Mouse (Mus musculus): ENCODE measurements around the gene Klf3. TPM values are rescaled to one million over a fixed set of nuclear protein-coding genes. Genes with fewer than 3 reads are reported as not detected.

Gene Klf3
- total RNA-seq, 2 experiments from 2014 or later: 25.7 to 27.3 TPM

DNA sequence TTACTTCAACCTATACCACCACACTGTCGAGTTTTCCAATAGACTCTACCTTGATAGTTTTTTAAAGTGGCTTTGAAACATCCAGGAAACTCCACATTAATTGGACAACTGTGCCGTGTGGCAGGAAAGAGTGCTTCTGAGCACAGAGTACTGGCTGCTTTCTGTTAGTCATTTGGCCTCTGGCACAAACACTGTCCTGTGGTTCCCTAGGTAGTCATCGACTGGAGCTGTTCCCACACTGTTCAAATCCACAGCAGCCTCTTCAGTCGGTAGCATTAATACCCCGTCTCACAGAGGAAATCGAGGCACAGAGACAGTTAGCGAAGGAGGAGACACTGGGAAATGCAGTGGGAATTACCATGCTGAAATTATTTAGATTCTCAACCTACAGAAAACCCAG, 22.3 kb downstream of the Klf3 start:
- DNase-seq (ENCODE audit: extremely low spot score in 1 of 2, low spot score in 2 of 2): no peak
- intact Hi-C loops (cut with DNase I): no loop called here

DNA sequence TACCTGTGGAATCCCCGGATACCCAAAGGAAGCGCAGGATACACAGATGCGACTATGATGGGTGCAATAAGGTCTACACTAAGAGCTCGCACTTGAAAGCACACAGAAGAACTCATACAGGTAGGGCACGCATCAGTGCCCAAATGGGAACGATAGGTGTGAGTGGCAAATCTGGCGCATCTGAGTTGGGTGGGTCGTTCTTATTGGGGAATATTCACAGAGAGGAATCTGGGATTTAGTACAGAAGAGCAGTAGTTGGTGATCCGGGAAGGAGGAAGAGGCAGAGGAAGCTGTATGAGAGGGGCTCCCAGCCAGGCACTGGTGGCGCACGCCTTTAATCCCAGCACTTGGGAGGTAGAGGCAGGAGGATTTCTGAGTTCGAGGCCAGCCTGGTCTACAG, 24.0 kb downstream of the Klf3 start:
- no peak for DNase-seq (ENCODE audit: extremely low spot score in 1 of 2, low spot score in 2 of 2)
- intact Hi-C loops (cut with DNase I): no loop called here

DNA sequence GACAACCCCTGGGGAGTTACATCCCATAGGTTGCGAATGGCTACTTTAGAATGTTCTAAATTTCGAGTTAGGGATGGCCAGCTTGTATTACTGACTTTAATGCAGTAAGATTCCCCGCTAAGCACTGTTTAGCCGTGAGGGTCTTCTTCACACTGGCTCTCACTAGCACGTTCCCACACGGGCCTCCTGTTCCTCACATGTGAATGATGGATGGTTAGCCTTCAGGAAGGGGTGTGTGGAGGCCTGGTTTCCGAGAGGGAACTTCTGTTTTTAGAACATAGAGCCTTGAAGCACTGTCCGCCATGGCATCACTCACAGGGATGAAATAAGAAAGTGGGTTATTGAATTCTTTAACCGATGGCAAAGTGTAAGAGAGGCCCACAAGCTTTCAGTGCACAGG, 25.1 kb downstream of the Klf3 start:
- intact Hi-C loops (cut with DNase I): no loop called here
- DNase-seq (ENCODE audit: extremely low spot score in 1 of 2, low spot score in 2 of 2): no peak

DNA sequence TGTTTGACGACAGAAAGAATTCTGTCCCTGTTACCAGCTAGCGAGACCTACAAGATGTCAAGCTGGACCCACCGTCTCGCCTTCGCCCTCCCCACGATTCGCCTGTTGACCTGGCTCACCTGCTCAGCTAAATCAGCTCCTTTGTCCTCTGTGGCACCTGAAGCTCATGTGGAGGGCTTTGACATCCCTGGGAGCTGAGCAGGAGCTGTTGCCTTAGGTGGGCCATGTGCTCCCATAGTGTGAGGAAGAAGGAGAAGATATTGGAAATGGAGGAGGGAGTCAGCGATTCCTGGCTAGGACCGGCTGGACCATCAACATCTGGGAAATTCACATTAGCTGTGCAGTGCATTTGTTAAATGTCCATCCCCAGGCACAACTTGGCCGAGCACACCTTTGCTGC, 26.4 kb downstream of the Klf3 start:
- no peak for DNase-seq (ENCODE audit: extremely low spot score in 1 of 2, low spot score in 2 of 2)
- intact Hi-C loops (cut with DNase I): no loop called here

DNA sequence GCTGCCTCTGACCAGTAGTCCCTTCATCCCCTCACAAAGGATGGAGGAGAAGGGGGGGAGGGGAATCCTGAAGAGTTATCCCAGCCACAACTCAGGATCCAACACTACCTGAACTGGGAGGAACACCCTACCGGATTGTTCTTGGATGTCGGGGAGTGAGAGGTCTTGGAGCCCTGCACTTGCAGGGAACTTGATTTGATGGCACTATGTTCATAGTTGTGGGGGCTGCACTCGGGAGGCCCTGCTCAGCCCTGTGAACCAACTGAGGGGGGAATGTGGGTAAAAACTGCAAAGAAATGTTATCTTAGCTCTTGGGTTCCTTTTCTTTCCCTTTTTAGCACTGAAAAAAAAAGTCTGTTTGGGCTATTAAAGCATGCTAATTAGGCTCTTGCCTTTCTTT, 27.6 kb downstream of the Klf3 start:
- DNase-seq (ENCODE audit: extremely low spot score in 1 of 2, low spot score in 2 of 2): no peak
- intact Hi-C loops (cut with DNase I): no loop called here

DNA sequence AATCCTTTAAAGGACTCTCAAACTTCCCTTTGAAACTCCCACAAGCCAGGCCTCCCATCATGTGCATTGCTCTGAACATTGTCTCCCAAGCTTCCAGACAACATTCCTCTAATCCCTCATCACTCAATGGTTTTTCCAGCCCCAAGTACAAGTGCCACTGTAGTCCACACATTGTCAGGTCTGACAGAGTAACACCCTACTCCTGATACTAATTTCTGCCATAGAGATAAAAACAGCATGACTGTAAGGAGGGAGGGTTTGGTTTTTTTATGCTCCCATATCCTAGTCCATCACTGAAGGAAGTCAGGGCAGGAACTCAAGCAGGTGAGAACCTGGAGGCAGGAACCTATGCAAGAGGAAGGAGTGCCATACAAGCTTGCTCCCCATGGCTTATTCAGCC, 30.2 kb downstream of the Klf3 start:
- intact Hi-C loops (cut with DNase I): no loop called here

DNA sequence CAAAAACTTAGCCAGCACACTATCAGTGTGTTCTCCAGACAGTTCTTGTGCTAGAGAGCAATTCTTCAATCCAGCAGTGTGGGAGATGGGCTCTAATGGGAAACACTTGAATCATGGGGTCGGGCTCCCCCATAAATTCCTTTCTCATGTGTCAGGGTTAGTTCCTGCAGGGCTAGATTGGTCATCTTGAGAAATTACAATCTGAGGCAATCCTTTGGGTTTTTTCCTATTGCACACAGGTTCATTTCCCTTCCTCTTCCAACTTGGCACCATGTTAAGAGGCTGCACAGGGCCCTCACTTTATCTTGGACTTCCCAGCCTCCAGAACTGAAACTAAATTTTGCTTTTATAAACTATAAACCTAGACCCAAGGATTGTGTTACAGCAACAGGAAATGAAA, 31.0 kb downstream of the Klf3 start:
- DNase-seq (ENCODE audit: extremely low spot score in 1 of 2, low spot score in 2 of 2): no peak
- intact Hi-C loops (cut with DNase I): no loop called here

More for the DNA sequence above, 30.2 kb downstream of the Klf3 start:
- no peak for DNase-seq (ENCODE audit: extremely low spot score in 1 of 2, low spot score in 2 of 2)

DNA sequence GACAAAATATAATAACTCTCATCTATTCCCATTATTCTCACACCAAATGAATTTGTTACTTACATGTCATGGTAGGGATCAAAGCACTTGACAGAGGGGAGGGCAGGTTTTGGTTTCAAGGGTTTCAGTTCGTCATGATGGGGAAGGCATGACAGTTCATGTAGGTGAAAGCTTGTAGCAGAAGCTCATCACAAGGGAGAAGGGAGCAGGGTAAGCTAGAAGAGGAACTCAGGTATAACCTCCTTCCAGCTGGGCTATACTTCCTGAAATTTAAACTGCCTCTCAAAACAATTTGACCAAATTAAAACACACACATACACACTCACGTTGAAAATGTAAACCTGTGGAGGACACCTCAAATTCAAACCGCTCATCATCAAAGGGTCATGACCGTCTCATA, 32.1 kb downstream of the Klf3 start:
- intact Hi-C loops (cut with DNase I): no loop called here
- no peak for DNase-seq (ENCODE audit: extremely low spot score in 1 of 2, low spot score in 2 of 2)

DNA sequence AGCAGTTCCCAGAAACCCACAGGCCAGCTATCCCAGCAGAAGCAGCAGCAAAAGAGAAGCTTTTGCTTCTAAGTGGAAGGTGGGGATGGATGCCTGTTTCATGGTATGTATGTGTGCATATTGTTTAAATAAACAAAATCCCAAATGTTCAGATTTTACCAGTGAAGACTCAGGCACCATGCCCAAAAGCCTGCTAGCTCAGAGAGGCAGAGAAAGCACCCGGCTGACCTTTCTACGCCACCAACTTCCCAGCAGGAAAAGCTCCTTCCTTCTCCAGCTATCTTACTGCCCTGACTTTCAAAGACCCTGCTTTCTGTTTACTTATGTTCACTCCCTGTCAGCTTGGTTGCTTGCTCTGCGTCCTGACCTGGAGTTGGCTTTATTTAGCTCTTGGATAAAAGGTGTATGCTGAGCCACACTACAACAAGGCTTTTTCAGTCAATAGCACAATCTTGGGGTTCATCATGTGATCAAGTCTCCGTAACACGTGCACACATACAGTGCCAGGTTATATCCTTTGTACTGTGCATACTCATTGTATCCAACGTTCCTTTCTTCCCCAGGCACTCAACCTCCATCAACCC, 35.9 kb downstream of the Klf3 start:
- intact Hi-C loops (cut with DNase I): no loop called here
- DNase-seq (ENCODE audit: extremely low spot score in 1 of 2, low spot score in 2 of 2): no peak

DNA sequence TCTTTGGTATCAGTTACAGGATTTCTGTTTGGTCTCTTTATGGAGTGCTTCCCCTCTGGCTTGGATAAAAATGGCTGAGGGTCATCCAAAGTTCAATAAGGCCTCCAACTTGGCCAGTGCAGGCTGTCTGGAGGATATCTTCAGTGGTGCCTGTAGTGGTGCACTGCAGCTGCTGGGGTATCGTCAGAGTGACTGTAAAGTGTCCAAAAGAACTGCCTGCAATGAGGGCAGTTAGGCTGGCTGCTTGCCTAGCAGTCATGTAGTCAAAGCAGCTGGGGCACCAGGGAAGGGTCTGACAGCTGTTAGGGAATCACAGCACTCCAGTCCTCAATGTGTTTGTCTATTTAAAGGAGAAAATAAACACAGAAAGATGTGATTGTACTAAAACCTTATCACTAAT, 36.9 kb downstream of the Klf3 start:
- no peak for DNase-seq (ENCODE audit: extremely low spot score in 1 of 2, low spot score in 2 of 2)
- intact Hi-C loops (cut with DNase I): no loop called here

DNA sequence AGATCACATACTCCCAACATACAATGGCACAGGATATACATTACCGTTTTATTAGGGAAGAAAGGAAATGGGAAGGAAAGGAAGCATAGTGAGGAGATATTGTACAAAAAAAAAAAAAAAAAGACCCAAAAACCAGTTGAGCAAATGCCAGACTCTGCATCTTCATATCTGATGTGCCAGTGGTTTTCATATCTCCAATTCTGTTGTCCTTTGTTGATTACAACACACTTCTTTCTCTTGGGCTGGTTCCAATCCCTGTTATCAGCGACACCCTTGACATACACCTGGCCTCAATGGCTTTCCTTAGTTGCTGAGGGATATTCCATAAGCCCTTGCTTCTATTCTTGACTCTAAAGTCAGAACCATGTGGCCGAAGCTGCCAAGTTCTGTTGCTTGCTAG, 41.4 kb downstream of the Klf3 start:
- intact Hi-C loops (cut with DNase I): no loop called here
- no peak for DNase-seq (ENCODE audit: extremely low spot score in 1 of 2, low spot score in 2 of 2)

DNA sequence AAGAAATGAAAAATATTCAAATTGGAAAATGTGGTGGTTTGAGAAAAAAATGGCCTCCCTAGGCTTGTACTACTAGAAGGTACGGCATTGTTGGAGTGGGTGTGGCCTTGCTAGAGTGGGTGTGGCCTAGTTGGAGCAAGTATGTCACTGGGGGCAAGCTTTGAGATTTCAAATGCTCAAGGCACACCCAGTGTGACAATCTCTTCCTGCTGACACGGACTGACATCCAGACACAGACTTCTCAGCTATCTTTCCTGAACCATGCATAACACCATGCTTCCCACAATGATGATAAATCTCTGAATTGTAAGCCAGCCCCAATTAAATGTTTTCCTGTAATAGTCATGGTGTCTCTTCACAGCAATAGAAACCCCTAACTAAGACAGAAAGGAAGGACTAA, 44.1 kb downstream of the Klf3 start:
- intact Hi-C loops (cut with DNase I): no loop called here
- DNase-seq (ENCODE audit: extremely low spot score in 1 of 2, low spot score in 2 of 2): no peak

DNA sequence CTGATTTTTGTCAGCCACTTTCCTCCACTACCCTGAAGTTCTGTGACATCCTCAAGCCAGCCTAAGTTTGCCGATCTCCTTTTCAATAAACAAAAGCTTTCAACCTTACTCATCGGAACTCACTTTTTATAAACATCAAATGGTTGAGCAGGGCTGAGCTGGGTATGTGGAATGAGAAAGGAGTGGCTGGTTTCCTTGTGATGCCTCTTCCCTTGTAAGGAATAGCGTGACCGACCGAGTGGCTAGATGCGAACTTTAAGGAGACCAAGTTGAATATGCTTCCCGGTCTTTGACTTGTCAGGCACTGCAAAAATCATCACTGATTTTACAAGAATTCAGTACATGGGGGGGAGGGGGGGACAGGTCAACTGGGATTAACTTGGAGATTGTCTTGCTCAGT, 46.7 kb downstream of the Klf3 start:
- intact Hi-C loops (cut with DNase I): no loop called here
- no peak for DNase-seq (ENCODE audit: extremely low spot score in 1 of 2, low spot score in 2 of 2)

DNA sequence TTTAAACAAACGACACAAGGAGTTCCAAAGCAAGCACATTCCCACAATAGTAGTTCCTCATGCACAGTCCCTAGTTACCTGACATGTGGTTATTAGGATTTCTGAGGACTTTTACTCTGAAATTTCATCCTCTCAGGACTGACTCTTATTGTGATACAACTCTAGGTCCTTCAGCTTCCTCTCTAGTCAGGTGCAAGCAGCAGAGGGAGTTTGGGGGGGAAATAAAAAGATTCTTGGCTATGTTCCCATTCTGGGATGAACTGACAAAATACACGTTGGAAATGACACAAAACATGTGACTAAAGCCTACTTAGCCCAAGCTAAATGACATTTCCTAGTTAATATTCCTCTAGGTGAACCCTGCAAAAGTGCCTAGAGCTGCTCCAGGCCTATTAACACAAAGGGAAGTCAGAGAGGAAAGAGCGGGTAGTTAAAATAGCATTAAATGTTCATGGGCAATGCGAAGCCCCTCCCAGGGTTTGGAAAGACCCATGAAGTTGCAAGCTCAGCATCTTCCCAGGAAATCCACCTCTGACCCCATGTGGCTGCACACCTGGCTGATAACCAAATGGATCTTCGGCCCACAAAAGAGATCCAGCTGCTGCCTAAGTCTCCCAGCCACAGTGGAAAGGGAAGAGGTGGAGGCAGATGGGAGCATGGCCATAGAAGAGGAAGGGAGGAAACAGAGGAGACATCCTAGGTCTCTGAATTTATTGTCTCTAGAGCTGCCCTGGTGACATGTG, 49.6 kb downstream of the Klf3 start:
- intact Hi-C loops (cut with DNase I): no loop called here

DNA sequence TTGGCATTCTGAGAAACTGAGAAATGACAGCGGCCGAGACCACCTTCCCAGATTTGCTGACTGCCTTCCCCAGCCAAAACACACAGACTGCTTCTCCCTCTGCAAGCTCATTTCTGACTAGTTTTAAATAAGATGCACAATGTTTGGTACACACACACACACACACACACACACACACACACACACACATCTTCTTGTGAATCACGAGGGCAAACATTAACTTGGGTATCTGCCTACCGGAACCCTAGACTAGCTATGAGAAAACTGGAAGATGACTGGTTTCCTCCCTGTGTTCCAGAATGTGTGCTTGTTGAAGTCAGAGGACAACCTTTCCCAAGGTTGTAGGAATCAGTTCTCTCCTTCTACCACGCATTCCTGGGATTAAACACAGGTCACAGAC, 50.2 kb downstream of the Klf3 start:
- intact Hi-C loops (cut with DNase I): no loop called here
- no peak for DNase-seq (ENCODE audit: extremely low spot score in 1 of 2, low spot score in 2 of 2)

More for the DNA sequence above, 49.6 kb downstream of the Klf3 start:
- no peak for DNase-seq (ENCODE audit: extremely low spot score in 1 of 2, low spot score in 2 of 2)

DNA sequence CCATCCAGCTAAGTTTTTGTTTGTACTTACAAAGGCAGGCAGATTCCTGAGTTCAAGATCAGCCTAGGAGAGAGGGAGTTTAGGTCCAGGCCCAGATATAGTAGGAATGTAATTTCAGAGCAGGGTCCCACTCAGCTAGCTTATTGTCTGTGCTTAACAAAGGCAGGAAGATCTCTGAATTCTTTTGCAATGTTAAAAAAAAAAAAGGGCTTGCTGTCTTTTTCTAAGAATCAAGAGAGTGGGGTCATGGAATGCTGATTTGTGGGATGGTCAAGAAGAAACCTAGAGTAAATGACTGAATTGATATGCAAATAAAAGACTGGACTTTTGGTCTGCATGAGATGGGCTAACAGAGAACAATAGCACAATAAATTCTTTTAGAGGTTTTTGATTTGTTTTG, 52.0 kb downstream of the Klf3 start:
- intact Hi-C loops (cut with DNase I): no loop called here
- DNase-seq (ENCODE audit: extremely low spot score in 1 of 2, low spot score in 2 of 2): no peak

DNA sequence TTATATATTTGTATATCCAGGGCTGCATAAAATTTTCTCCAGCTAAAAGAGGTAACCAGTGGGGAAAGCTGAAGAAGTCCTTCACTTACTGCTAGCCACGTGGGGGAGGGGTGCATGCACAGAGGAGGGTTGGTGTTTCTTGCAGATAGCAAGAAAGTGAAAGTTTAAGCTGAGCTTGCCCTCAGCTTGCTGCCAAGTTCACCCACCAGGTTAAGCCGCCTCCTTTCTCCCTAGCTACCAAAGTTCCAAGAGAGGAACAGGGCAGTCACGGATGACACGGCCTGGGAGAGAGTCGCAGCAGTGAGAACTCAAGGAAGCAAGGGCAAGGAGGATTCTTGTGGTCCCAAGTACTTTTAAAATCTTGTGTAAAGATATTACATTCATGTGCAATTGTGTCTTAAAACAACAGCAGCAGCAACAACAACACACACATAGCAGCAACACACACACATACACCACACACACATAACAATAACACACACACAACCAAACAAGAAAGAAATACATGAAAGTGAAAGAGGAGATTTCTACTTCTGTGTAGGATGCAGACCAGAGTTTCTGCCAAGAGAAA, 57.8 kb downstream of the Klf3 start:
- peak in 1 of 2 experiments; percentile 38 for DNase-seq (ENCODE audit: extremely low spot score in 1 of 2, low spot score in 2 of 2)
- intact Hi-C loops (cut with DNase I): loop anchor here (5.0 to 10.0 kb wide), 2 partner anchors 356 to 574 kb away; no protein-coding TSS in a partner anchor

DNA sequence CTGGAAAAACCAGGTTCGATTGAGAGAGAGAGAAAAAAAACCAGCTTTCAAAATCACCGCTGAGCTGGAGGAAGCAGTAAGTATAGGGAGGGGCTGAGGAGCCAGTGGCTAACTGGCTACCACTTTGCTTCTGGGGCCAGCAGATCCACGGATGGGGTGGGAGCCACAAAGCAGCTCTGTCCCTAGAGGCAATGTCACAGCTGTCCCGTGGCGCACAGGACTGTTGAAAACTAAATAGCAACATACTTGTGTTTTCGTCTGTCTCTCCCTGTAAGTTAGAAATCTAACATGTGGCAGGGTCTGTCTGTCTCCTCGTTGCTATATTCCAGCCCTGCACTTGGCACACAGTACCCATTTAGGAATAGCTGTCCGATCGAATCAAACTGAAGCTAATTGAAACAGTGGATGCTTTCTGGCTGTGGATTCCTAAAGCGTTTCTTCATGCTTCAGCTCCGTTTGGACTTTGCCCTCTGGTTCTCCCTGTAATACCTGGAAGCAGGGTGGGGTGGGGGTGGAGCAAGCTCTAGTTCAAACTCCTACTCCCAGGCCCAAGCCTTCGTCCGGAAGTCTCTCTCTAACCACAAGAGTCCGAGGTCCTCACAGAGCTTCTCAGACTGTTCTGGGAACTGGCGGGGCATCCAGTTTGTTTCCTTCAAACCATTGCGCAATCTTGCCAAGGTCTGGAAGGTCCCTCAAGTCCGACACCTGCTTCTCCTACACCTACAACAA, 58.4 kb downstream of the Klf3 start:
- DNase-seq (ENCODE audit: extremely low spot score in 1 of 2, low spot score in 2 of 2): no peak
- intact Hi-C loops (cut with DNase I): loop anchor here (5.0 to 10.0 kb wide), 2 partner anchors 357 to 574 kb away; no protein-coding TSS in a partner anchor

DNA sequence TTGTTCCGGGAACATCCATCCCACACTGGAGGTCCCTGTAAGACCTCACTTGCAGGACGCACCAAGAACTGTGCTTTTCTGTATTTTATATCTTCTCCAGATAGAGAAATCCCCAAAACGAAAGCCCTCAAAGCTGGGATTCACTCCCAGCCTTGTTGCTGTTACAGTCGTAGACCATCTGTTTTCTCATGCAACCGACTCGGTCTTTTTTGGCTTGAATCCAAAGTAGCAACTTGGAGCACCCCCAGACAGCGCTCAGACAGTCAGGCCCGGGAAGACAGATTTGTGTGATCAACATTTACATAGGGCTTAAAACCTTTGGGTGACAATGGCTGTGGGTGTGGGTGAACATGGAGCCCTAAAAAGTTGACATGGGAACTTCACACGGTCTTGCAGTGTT, 59.1 kb downstream of the Klf3 start:
- intact Hi-C loops (cut with DNase I): loop anchor here (5.0 to 10.0 kb wide), 2 partner anchors 357 to 575 kb away; no protein-coding TSS in a partner anchor
- peak; percentile 50 to 76 for DNase-seq (ENCODE audit: extremely low spot score in 1 of 2, low spot score in 2 of 2)

DNA sequence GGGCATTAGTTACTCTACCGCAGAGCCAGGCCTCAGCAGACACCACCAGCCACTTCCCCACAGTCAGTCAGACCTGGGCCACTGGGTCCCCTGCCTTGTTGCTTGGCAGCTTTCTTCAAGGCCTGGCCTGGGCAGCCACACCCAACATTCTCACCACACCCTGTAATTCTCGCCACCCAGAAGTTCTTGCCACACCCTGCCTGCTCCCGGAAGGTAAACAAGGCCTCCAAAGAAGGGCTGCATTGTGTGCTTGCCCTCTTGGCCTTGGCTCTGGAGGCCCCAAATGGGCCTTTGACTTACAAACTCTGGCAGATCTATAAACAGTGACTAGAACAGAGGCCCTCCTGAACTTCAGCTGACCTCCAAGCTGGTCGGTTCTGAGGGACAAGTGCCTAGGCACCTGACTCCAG, 61.5 kb downstream of the Klf3 start:
- DNase-seq (ENCODE audit: extremely low spot score in 1 of 2, low spot score in 2 of 2): peak in 1 of 2 experiments; percentile 37
- intact Hi-C loops (cut with DNase I): loop anchor here (5.0 to 10.0 kb wide), 2 partner anchors 360 to 577 kb away; no protein-coding TSS in a partner anchor

Measured in left cerebral cortex, postnatal 10 days (tissue).